Mouse (Mus musculus) kidney, embryonic 15.5 days (tissue): ENCODE measurements at regions not wholly inside any gene's neighbourhood (a gene's known extent, or its start where the extent isn't known, plus 50 kb on each side); places are given as distances from the start of the nearest gene placed in this dataset.

Experiments
- ATAC-seq: fragments of 200-750 bp; cut with Nextera tagmentation; replicated peaks from 2 replicates; pipeline ENCODE4 v1.8.0; 2017; ENCODE audit warnings: moderate TSS enrichment; ENCODE audit not compliant: low FRiP score
- H3K27ac ChIP-seq: fragments of 300-500 bp; sonication (generic); 2 replicates; pipeline ENCODE4 v1.5.1; 2015; ENCODE audit warnings: mild to moderate bottlenecking, inconsistent platforms
- H3K27me3 ChIP-seq: fragments of 300-500 bp; sonication (generic); 2 replicates; pipeline ENCODE4 v1.6.1; 2015; ENCODE audit warnings: inconsistent platforms
- H3K36me3 ChIP-seq: fragments of 300-500 bp; sonication (generic); 2 replicates; pipeline ENCODE4 v1.6.1; 2015; ENCODE audit warnings: inconsistent platforms
- H3K4me1 ChIP-seq: fragments of 300-500 bp; sonication (generic); 2 replicates; pipeline ENCODE4 v1.6.1; 2015; ENCODE audit warnings: inconsistent platforms
- H3K4me2 ChIP-seq: fragments of 300-500 bp; sonication (generic); 2 replicates; pipeline ENCODE4 v1.6.1; 2015; ENCODE audit warnings: moderate library complexity, mild to moderate bottlenecking, inconsistent platforms
- H3K4me3 ChIP-seq: fragments of 300-500 bp; sonication (generic); replicated peaks from 2 replicates; pipeline ENCODE4 v1.5.1; 2015; ENCODE audit warnings: mild to moderate bottlenecking, inconsistent platforms
- H3K9ac ChIP-seq: fragments of 300-500 bp; sonication (generic); 2 replicates; pipeline ENCODE4 v1.6.1; 2015; ENCODE audit warnings: mild to moderate bottlenecking, inconsistent platforms
- H3K9me3 ChIP-seq: fragments of 300-500 bp; sonication (generic); replicated peaks from 2 replicates; pipeline ENCODE4 v1.6.1; 2016; ENCODE audit warnings: inconsistent platforms
- WGBS: fragments of 180-500 bp; shearing (Covaris S2); methylation state at CpG from one replicate; pipeline ENCODE4 v1.1.7; 2015; ENCODE audit warnings: mixed read lengths; 5-methylcytosine and 5-hydroxymethylcytosine counted together

DNA sequence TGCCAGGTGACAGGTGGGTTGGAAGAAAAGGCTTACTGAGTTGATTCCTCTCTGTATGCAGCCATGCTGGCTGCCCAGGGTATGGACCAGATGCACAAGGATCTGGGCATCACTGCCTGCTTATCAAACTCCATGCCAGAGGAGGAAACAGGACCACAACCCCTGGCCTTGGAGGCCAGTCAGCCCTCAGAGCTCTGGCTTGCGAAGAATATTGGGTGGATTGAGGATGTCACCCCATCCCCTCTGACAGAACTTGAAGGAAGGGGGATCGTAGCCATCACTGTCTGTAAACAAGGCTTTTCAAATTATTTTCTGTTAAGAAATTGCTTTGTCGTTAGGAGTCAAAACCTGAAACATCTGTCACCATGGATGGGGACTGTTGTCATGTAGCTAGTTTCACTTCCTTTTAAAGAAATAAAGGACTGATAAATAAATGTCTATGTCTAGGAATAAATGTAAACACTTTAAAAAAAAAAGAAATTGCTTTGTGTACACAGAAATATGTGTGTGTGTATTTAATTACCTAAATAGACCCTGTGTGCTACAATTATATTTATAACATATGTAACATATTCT, 55.0 kb upstream of the Tbl1xr1 start:
- Histone ChIP-seq H3K9ac (no peak overlapping the region), H3K4me1 (peaks cover 25% of the 10 kb centered on the region), H3K4me3 (no peak overlapping the region), H3K36me3 (no peaks in the 10 kb centered on the region), H3K9me3 (no peaks in the 10 kb centered on the region), H3K4me2 (no peak overlapping the region), H3K27me3 (no peaks in the 10 kb centered on the region), H3K27ac (no peak overlapping the region)
- WGBS = 81% methylated on average over 3 of the region's 3 CpGs
- no peak for ATAC-seq

DNA sequence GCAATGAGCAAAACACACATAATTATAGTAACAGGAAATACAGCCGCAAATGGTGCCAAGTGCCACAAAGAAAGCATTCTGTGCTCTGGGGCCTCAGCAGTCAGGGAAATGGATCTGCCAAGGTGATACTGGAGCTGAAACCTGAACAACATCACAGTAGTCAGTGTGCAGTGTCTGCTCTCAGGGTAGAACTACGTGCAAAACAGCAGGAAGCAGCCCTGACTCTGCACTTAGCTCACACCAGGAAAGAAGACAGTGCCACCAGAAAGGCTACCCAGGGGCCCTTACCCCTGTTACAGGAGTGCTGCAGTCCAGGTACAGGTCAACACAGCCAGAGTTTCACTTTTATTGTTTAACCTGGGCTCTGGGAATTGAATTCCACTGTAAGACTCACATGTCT, 54.0 kb upstream of the Tbl1xr1 start:
- Histone ChIP-seq H3K4me2 (no peak overlapping the region), H3K4me3 (no peak overlapping the region), H3K36me3 (no peaks in the 10 kb centered on the region), H3K27ac (no peak overlapping the region), H3K9ac (no peak overlapping the region), H3K4me1 (peaks cover 25% of the 10 kb centered on the region), H3K9me3 (no peaks in the 10 kb centered on the region), H3K27me3 (no peaks in the 10 kb centered on the region)
- ATAC-seq = no peak
- 55% methylated on average over 2 of the region's 2 CpGs for WGBS

DNA sequence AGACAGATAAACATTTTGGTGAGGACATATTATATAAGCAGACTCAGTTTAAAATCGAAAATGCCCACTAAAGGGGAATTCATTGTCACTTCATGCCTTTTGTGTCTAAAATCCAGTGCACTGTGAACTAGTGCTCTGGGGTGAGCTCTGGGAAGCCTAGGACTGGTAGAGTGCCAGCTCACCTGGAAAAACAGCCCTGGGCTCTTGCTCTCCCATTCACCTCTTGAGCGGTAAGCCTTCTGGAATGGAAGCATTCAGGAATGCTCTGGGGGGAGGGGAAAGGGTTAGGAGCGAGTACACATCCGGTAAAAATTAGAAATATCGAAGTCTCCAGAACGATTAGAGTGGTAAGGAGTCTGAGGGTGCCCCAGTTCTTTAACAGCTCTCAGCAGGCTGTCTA, 53.4 kb upstream of the Tbl1xr1 start:
- Histone ChIP-seq H3K4me1 (peaks cover 25% of the 10 kb centered on the region), H3K27ac (0 out of 2 replicates have a peak overlapping the region, but pooled peaks have one; percentile 13)

DNA sequence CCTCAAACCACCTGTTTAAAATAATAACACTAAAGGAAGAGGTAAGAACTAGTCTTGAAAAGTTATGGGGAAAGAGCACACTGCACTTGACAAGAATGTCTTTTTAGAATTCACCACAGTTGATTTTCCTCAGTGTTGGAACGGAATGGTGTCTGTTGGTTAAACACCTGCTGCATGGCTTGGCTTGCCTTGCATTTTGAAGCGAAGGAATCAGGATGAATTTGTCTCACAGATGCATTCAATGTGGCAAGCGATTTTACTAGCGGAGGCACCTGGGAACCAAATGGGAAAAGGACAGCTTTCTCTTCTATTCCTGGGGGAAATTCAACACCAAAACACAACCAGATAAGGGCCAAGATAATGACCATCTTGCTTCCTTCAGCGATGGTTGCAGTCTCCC, 52.9 kb upstream of the Tbl1xr1 start:
- no peak overlapping the region for H3K4me2 ChIP-seq
- peaks cover 25% of the 10 kb centered on the region for H3K4me1 ChIP-seq
- WGBS = 74% methylated on average over 5 of the region's 5 CpGs
- no peak overlapping the region for H3K4me3 ChIP-seq
- no peaks in the 10 kb centered on the region for H3K36me3 ChIP-seq
- no peak for ATAC-seq
- no peaks in the 10 kb centered on the region for H3K27me3 ChIP-seq
- H3K27ac ChIP-seq = 0 out of 2 replicates have a peak overlapping the region, but pooled peaks have one; percentile 13
- H3K9ac ChIP-seq = no peak overlapping the region
- no peaks in the 10 kb centered on the region for H3K9me3 ChIP-seq

More for the DNA sequence above, 53.4 kb upstream of the Tbl1xr1 start:
- Histone ChIP-seq H3K27me3 (no peaks in the 10 kb centered on the region), H3K9ac (no peak overlapping the region), H3K9me3 (no peaks in the 10 kb centered on the region), H3K4me3 (no peak overlapping the region), H3K36me3 (no peaks in the 10 kb centered on the region), H3K4me2 (no peak overlapping the region)
- no peak for ATAC-seq
- 69% methylated on average over 6 of the region's 6 CpGs for WGBS

- Histone ChIP-seq H3K4me1 (peaks cover 25% of the 10 kb centered on the region), H3K4me3 (no peak overlapping the region), H3K9me3 (no peaks in the 10 kb centered on the region), H3K4me2 (no peak overlapping the region), H3K27me3 (no peaks in the 10 kb centered on the region), H3K36me3 (no peaks in the 10 kb centered on the region), H3K27ac (no peak overlapping the region), H3K9ac (no peak overlapping the region)
- 17% methylated on average over 6 of the region's 6 CpGs for WGBS
- no peak; the same call in 1 of the 2 replicates for ATAC-seq
These were observed 52.3 kb upstream of the Tbl1xr1 start for GRCm38 (mm10) chr3:22024200-22024599.

DNA sequence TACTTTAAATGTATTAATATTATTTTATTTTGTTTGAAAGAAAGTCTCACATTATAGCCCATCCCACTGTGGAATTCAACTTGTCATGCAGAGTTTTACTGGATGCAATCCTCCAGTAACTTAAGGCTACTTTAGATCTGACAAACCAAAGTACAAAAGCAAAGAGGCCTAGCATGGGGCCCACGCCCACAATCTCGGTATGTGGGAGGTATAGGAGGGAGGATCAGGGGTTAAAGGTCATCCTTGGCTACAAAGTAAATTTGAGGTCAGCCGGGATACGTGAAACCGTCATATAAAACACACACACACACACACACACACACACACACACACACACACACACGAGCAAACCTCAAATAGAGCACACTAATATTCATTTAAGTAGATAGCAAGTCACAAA, 51.3 kb upstream of the Tbl1xr1 start:
- WGBS = 27% methylated on average over 6 of the region's 6 CpGs
- no peak for ATAC-seq
- H3K27ac ChIP-seq = no peak overlapping the region

GRCm38 (mm10) chr3:22025615-22026014, 50.8 kb upstream of the Tbl1xr1 start:
- 44% methylated on average over 8 of the region's 8 CpGs for WGBS

More for the DNA sequence above, 51.3 kb upstream of the Tbl1xr1 start:
- Histone ChIP-seq H3K36me3 (no peaks in the 10 kb centered on the region), H3K4me1 (peaks cover 25% of the 10 kb centered on the region), H3K27me3 (no peaks in the 10 kb centered on the region), H3K9ac (no peak overlapping the region), H3K4me3 (no peak overlapping the region), H3K4me2 (no peak overlapping the region), H3K9me3 (no peaks in the 10 kb centered on the region)

More at GRCm38 (mm10) chr3:22025615-22026014, 50.8 kb upstream of the Tbl1xr1 start:
- Histone ChIP-seq H3K36me3 (no peaks in the 10 kb centered on the region), H3K27ac (no peak overlapping the region), H3K27me3 (no peaks in the 10 kb centered on the region), H3K4me3 (no peak overlapping the region), H3K9me3 (no peaks in the 10 kb centered on the region), H3K9ac (no peak overlapping the region), H3K4me1 (peaks cover 25% of the 10 kb centered on the region), H3K4me2 (no peak overlapping the region)
- ATAC-seq = no peak
